Mouse (Mus musculus) midbrain, embryonic 15.5 days (tissue): ENCODE results near the gene Grik2. TPM values are rescaled to one million over a fixed set of nuclear protein-coding genes. Genes with fewer than 3 reads are reported as not detected.

Experiments used
- ATAC-seq: fragments of 200-750 bp; cut with Nextera tagmentation; replicated peaks from 2 replicates; pipeline ENCODE4 v1.8.0; 2017; ENCODE audit warnings: moderate TSS enrichment
- H3K27ac ChIP-seq: fragments of 300-500 bp; sonication (generic); 2 replicates; pipeline ENCODE4 v1.5.1; 2015; ENCODE audit warnings: mild to moderate bottlenecking, inconsistent platforms
- H3K27me3 ChIP-seq: fragments of 300-500 bp; sonication (generic); replicated peaks from 2 replicates; pipeline ENCODE4 v1.6.1; 2015; ENCODE audit warnings: inconsistent platforms
- H3K36me3 ChIP-seq: fragments of 300-500 bp; sonication (generic); replicated peaks from 2 replicates; pipeline ENCODE4 v1.6.1; 2015; ENCODE audit warnings: inconsistent platforms
- H3K4me1 ChIP-seq: fragments of 300-500 bp; sonication (generic); 2 replicates; pipeline ENCODE4 v1.6.1; 2015; ENCODE audit warnings: inconsistent platforms
- H3K4me2 ChIP-seq: fragments of 300-500 bp; sonication (generic); 2 replicates; pipeline ENCODE4 v1.6.1; 2015; ENCODE audit warnings: inconsistent platforms, mild to moderate bottlenecking, moderate library complexity
- H3K4me3 ChIP-seq: fragments of 300-500 bp; sonication (generic); 2 replicates; pipeline ENCODE4 v1.5.1; 2015; ENCODE audit warnings: mild to moderate bottlenecking, inconsistent platforms
- H3K9ac ChIP-seq: fragments of 300-500 bp; sonication (generic); 2 replicates; pipeline ENCODE4 v1.6.1; 2015; ENCODE audit warnings: mild to moderate bottlenecking, inconsistent platforms
- H3K9me3 ChIP-seq: fragments of 300-500 bp; sonication (generic); 2 replicates; pipeline ENCODE4 v1.6.1; 2016; ENCODE audit warnings: inconsistent platforms
- WGBS: fragments of 180-500 bp; shearing (Covaris S2); methylation state at CpG from one replicate; pipeline ENCODE4 v1.1.7; 2015; ENCODE audit warnings: mixed read lengths; 5-methylcytosine and 5-hydroxymethylcytosine counted together
- polyA plus RNA-seq: library from polyadenylated mRNA; unstranded; fragments of >200 nt; fragmentation: Nextera tagmentation; extraction: Ambion mirVana; gene quantifications from 2 replicates; pipeline ENCODE4 v1.2.1, GENCODE M21; 2015

Grik2 gene
- polyA plus RNA-seq, 1 experiment from 2014 or later, result 35.2 TPM

GRCm38 (mm10) chr10:49623951-49624350 is 164.6 kb downstream of the Grik2 start:
- Histone ChIP-seq H3K9ac (no peak overlapping the region), H3K9me3 (no peaks in the 10 kb centered on the region), H3K36me3 (no peaks in the 10 kb centered on the region), H3K4me2 (no peak overlapping the region), H3K27ac (no peak overlapping the region), H3K4me3 (no peak overlapping the region), H3K4me1 (no peaks in the 10 kb centered on the region), H3K27me3 (no peaks in the 10 kb centered on the region)
- WGBS, result 89% methylated on average over 3 of the region's 3 CpGs
- no peak for ATAC-seq

- Histone ChIP-seq H3K9ac (no peak overlapping the region), H3K4me3 (no peak overlapping the region), H3K27ac (no peak overlapping the region), H3K4me2 (no peak overlapping the region), H3K4me1 (no peaks in the 10 kb centered on the region), H3K36me3 (no peaks in the 10 kb centered on the region), H3K9me3 (no peaks in the 10 kb centered on the region), H3K27me3 (no peaks in the 10 kb centered on the region)
- WGBS, result 57% methylated on average over 2 of the region's 2 CpGs
- no peak for ATAC-seq
These were observed 190.9 kb downstream of the Grik2 start for GRCm38 (mm10) chr10:49597652-49598051.

GRCm38 (mm10) chr10:49573514-49573913 is 215.1 kb downstream of the Grik2 start:
- no peak for ATAC-seq
- Histone ChIP-seq H3K4me3 (no peak overlapping the region), H3K27me3 (no peaks in the 10 kb centered on the region), H3K36me3 (no peaks in the 10 kb centered on the region), H3K4me1 (no peaks in the 10 kb centered on the region), H3K4me2 (no peak overlapping the region), H3K27ac (no peak overlapping the region), H3K9me3 (no peaks in the 10 kb centered on the region), H3K9ac (no peak overlapping the region)
- WGBS, result 83% methylated on average over 7 of the region's 7 CpGs

- no peaks in the 10 kb centered on the region for H3K9me3 ChIP-seq
- H3K4me1 ChIP-seq, result no peaks in the 10 kb centered on the region
- H3K4me2 ChIP-seq, result no peak overlapping the region
- no peaks in the 10 kb centered on the region for H3K27me3 ChIP-seq
- H3K4me3 ChIP-seq, result no peak overlapping the region
- no peak for ATAC-seq
- no peak overlapping the region for H3K9ac ChIP-seq
- no peak overlapping the region for H3K27ac ChIP-seq
- 66% methylated on average over 1 of the region's 1 CpGs for WGBS
- no peaks in the 10 kb centered on the region for H3K36me3 ChIP-seq
These were observed 228.6 kb downstream of the Grik2 start for GRCm38 (mm10) chr10:49559872-49560407.

- no peaks in the 10 kb centered on the region for H3K36me3 ChIP-seq
- H3K4me3 ChIP-seq, result no peak overlapping the region
- H3K27me3 ChIP-seq, result no peaks in the 10 kb centered on the region
- ATAC-seq, result no peak
- H3K4me1 ChIP-seq, result no peaks in the 10 kb centered on the region
- no peak overlapping the region for H3K9ac ChIP-seq
- no peak overlapping the region for H3K27ac ChIP-seq
- H3K9me3 ChIP-seq, result no peaks in the 10 kb centered on the region
- 49% methylated on average over 1 of the region's 1 CpGs for WGBS
- H3K4me2 ChIP-seq, result no peak overlapping the region
These were observed 246.3 kb downstream of the Grik2 start for GRCm38 (mm10) chr10:49542249-49542648.

- Histone ChIP-seq H3K36me3 (no peaks in the 10 kb centered on the region), H3K4me2 (no peak overlapping the region), H3K4me3 (no peak overlapping the region), H3K9me3 (no peaks in the 10 kb centered on the region), H3K27me3 (no peaks in the 10 kb centered on the region), H3K4me1 (no peaks in the 10 kb centered on the region), H3K27ac (no peak overlapping the region), H3K9ac (no peak overlapping the region)
- ATAC-seq, result no peak
- 100% methylated on average over 1 of the region's 1 CpGs for WGBS
These were observed 268.8 kb downstream of the Grik2 start for GRCm38 (mm10) chr10:49519752-49520151.

GRCm38 (mm10) chr10:49500628-49501027 is 287.9 kb downstream of the Grik2 start:
- Histone ChIP-seq H3K9me3 (no peaks in the 10 kb centered on the region), H3K27me3 (no peaks in the 10 kb centered on the region), H3K4me2 (no peak overlapping the region), H3K36me3 (no peaks in the 10 kb centered on the region), H3K4me3 (no peak overlapping the region), H3K4me1 (no peaks in the 10 kb centered on the region), H3K27ac (no peak overlapping the region), H3K9ac (no peak overlapping the region)
- ATAC-seq, result no peak
- WGBS, result 60% methylated on average over 1 of the region's 1 CpGs

GRCm38 (mm10) chr10:49497302-49497701 is 291.3 kb downstream of the Grik2 start:
- Histone ChIP-seq H3K4me2 (no peak overlapping the region), H3K4me3 (no peak overlapping the region), H3K9ac (no peak overlapping the region), H3K36me3 (no peaks in the 10 kb centered on the region), H3K9me3 (no peaks in the 10 kb centered on the region), H3K27ac (no peak overlapping the region), H3K27me3 (no peaks in the 10 kb centered on the region), H3K4me1 (no peaks in the 10 kb centered on the region)
- ATAC-seq, result no peak
- 91% methylated on average over 1 of the region's 1 CpGs for WGBS

- no peak for ATAC-seq
- Histone ChIP-seq H3K27me3 (no peaks in the 10 kb centered on the region), H3K4me3 (no peak overlapping the region), H3K9me3 (no peaks in the 10 kb centered on the region), H3K27ac (no peak overlapping the region), H3K36me3 (no peaks in the 10 kb centered on the region), H3K9ac (no peak overlapping the region), H3K4me1 (no peaks in the 10 kb centered on the region), H3K4me2 (no peak overlapping the region)
- WGBS, result 81% methylated on average over 4 of the region's 4 CpGs
These were observed 307.1 kb downstream of the Grik2 start for GRCm38 (mm10) chr10:49481439-49481838.

GRCm38 (mm10) chr10:49480085-49480749 is 308.3 kb downstream of the Grik2 start:
- H3K9me3 ChIP-seq, result no peaks in the 10 kb centered on the region
- no peak for ATAC-seq
- H3K9ac ChIP-seq, result no peak overlapping the region
- no peak overlapping the region for H3K4me3 ChIP-seq
- H3K4me2 ChIP-seq, result no peak overlapping the region
- 87% methylated on average over 5 of the region's 5 CpGs for WGBS
- no peaks in the 10 kb centered on the region for H3K4me1 ChIP-seq
- H3K27me3 ChIP-seq, result no peaks in the 10 kb centered on the region
- no peak overlapping the region for H3K27ac ChIP-seq
- no peaks in the 10 kb centered on the region for H3K36me3 ChIP-seq

- H3K27me3 ChIP-seq, result no peaks in the 10 kb centered on the region
- no peaks in the 10 kb centered on the region for H3K36me3 ChIP-seq
- no peak overlapping the region for H3K4me2 ChIP-seq
- no peaks in the 10 kb centered on the region for H3K4me1 ChIP-seq
- no peak overlapping the region for H3K4me3 ChIP-seq
- no peak overlapping the region for H3K9ac ChIP-seq
- no peak for ATAC-seq
- no peak overlapping the region for H3K27ac ChIP-seq
- no peaks in the 10 kb centered on the region for H3K9me3 ChIP-seq
These were observed 315.0 kb downstream of the Grik2 start for GRCm38 (mm10) chr10:49473613-49474012.

GRCm38 (mm10) chr10:49456791-49457190 is 331.8 kb downstream of the Grik2 start:
- H3K4me2 ChIP-seq, result no peak overlapping the region
- ATAC-seq, result no peak
- H3K36me3 ChIP-seq, result no peaks in the 10 kb centered on the region
- no peaks in the 10 kb centered on the region for H3K9me3 ChIP-seq
- H3K4me3 ChIP-seq, result no peak overlapping the region
- no peak overlapping the region for H3K27ac ChIP-seq
- no peaks in the 10 kb centered on the region for H3K27me3 ChIP-seq
- H3K9ac ChIP-seq, result no peak overlapping the region
- 92% methylated on average over 2 of the region's 2 CpGs for WGBS
- H3K4me1 ChIP-seq, result no peaks in the 10 kb centered on the region

GRCm38 (mm10) chr10:49453535-49453934 is 335.0 kb downstream of the Grik2 start:
- no peaks in the 10 kb centered on the region for H3K4me1 ChIP-seq
- no peaks in the 10 kb centered on the region for H3K27me3 ChIP-seq
- H3K4me2 ChIP-seq, result no peak overlapping the region
- ATAC-seq, result no peak
- H3K36me3 ChIP-seq, result no peaks in the 10 kb centered on the region
- H3K9ac ChIP-seq, result no peak overlapping the region
- H3K4me3 ChIP-seq, result no peak overlapping the region
- no peaks in the 10 kb centered on the region for H3K9me3 ChIP-seq
- H3K27ac ChIP-seq, result no peak overlapping the region
